Mouse (Mus musculus) thymus, adult 18-20 months (tissue): ENCODE measurements around the gene Ugt1a9.
"Not testable (repeated sequence)": the region's sequence is repeated elsewhere in the genome, so short reads cannot be mapped to it uniquely, and the experiment has no call there.

Source experiments
- DNase-seq, 2 experiments: peaks; one replicate each; pipeline ENCODE4 v3.0.0; 2022; ENCODE audit warnings: mixed read lengths in 2 of 2

Ugt1a9 gene

GRCm38 (mm10) chr1:88109027-88109557 is 38.5 kb downstream of the Ugt1a9 start:
- DNase-seq, result not testable (repeated sequence)

GRCm38 (mm10) chr1:88109604-88110003 is 39.0 kb downstream of the Ugt1a9 start:
- DNase-seq, result not testable (repeated sequence)

- DNase-seq, result not testable (repeated sequence)
Measured at GRCm38 (mm10) chr1:88112769-88113168, 42.2 kb downstream of the Ugt1a9 start.

- not testable (repeated sequence) for DNase-seq
Measured at GRCm38 (mm10) chr1:88120550-88120949, 50.0 kb downstream of the Ugt1a9 start.

- DNase-seq, result not testable (repeated sequence)
Measured at GRCm38 (mm10) chr1:88121521-88121920, 50.9 kb downstream of the Ugt1a9 start.

- not testable (repeated sequence) for DNase-seq
Measured at GRCm38 (mm10) chr1:88125827-88126360, 55.3 kb downstream of the Ugt1a9 start.

- not testable (repeated sequence) for DNase-seq
Measured at GRCm38 (mm10) chr1:88129091-88129490, 58.5 kb downstream of the Ugt1a9 start.

- DNase-seq, result not testable (repeated sequence)
Measured at GRCm38 (mm10) chr1:88130223-88130622, 59.6 kb downstream of the Ugt1a9 start.

GRCm38 (mm10) chr1:88133908-88134456 is 63.4 kb downstream of the Ugt1a9 start:
- DNase-seq, result no peak

- DNase-seq, result not testable (repeated sequence)
Measured at GRCm38 (mm10) chr1:88134457-88135011, 63.9 kb downstream of the Ugt1a9 start, which contains the start of gene Ugt1a6a. Gene Ugt1a6a, plus strand, starts transcription at chr1:88134809.

- not testable (repeated sequence) for DNase-seq
Measured at GRCm38 (mm10) chr1:88135229-88135904, 64.8 kb downstream of the Ugt1a9 start.

- DNase-seq, result no peak
Measured at GRCm38 (mm10) chr1:88136646-88137045, 66.0 kb downstream of the Ugt1a9 start.

GRCm38 (mm10) chr1:88137264-88137663 is 66.7 kb downstream of the Ugt1a9 start:
- DNase-seq, result no peak

GRCm38 (mm10) chr1:88138145-88138544 is 67.5 kb downstream of the Ugt1a9 start:
- no peak for DNase-seq

- not testable (repeated sequence) for DNase-seq
Measured at GRCm38 (mm10) chr1:88140492-88140891, 69.9 kb downstream of the Ugt1a9 start.

GRCm38 (mm10) chr1:88143966-88144675 is 73.5 kb downstream of the Ugt1a9 start:
- DNase-seq, result not testable (repeated sequence)

GRCm38 (mm10) chr1:88145278-88145677 is 74.7 kb downstream of the Ugt1a9 start:
- DNase-seq, result not testable (repeated sequence)

- not testable (repeated sequence) for DNase-seq
Measured at GRCm38 (mm10) chr1:88150133-88150532, 79.5 kb downstream of the Ugt1a9 start.

GRCm38 (mm10) chr1:88158430-88158829 is 87.8 kb downstream of the Ugt1a9 start:
- no peak for DNase-seq

GRCm38 (mm10) chr1:88165711-88166110 is 95.1 kb downstream of the Ugt1a9 start, which contains the start of gene Ugt1a5:
Gene Ugt1a5, plus strand, starts transcription at chr1:88166012.
- DNase-seq, result no peak

- DNase-seq, result not testable (repeated sequence)
Measured at GRCm38 (mm10) chr1:88172190-88172589, 101.6 kb downstream of the Ugt1a9 start.

GRCm38 (mm10) chr1:88179657-88180056 is 109.1 kb downstream of the Ugt1a9 start:
- DNase-seq, result no peak
